Mouse (Mus musculus): ENCODE data around the gene Ly6g6f.

GRCm38 (mm10) chr17:35101161-35101560 is 15.8 kb upstream of the Ly6g6f start:
- TF ChIP-seq CTCF (IDR thresholded peaks at IDR 0.05; ENCODE audit: low read depth) (no peak), EP300 (IDR thresholded peaks at IDR 0.05; ENCODE audit: low read depth) (no peak)
